Mouse (Mus musculus) thymus, postnatal 36 days (tissue): Measurements from ENCODE around the gene Plekhg1.

Experiments used
- DNase-seq, 2 experiments: peaks; one replicate each; pipeline ENCODE4 v3.0.0; 2022; ENCODE audit warnings: mixed read lengths in 2 of 2

The Plekhg1 gene

DNA sequence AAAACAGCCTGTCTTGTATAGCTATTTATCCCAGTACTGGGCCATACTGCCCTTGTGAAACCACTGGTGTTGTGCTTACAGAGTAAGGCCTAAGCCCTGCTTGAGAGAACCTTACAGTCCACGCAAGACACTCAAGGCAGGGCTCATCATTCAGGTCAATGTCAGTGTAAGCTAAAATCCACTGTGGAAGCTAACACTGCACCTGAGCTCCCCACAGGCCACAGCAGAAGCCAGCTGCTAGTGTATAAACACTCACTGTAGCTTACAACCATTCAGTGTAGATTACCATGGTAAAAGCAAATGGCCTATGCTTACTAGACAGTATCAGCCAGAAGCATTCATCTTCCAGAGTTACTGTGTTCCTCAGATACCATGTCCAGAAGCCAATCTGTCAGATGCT is 90.5 kb downstream of the Plekhg1 start:
- DNase-seq: no peak

DNA sequence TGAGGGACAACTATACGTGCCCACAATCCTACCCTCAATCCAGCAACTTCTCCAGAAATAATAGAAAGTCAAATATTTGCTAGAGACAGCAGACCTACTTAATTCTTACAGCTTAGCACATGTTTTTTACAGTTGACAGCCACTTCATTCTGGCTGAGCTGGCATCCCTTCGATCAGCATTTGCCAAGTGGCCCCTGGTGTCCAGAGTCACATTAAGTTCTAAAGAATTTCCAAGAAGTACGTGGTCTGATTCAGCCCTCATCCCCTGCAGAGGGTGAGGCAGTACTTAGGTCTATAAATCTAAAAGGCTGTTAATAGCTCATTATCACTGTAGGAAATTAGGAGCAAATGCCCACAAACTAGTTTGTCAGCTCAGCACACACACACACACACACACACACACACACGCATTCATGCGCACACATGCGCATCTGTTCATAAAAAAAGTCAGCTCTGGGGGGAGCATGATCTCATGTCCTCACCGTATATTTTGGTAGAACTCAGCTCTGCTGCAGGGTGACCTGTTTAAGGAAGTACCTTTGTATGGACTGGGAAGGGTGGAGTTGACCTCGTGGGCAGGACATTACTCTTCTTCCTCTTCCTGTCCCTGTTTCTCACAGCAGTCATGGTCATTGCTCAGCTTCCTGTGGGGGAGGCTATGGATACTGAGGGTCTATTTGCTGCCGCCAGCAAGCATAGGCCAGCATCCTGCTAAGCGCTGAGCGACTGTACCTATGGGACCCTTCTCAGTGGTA is 91.6 kb downstream of the Plekhg1 start:
- DNase-seq: no peak

DNA sequence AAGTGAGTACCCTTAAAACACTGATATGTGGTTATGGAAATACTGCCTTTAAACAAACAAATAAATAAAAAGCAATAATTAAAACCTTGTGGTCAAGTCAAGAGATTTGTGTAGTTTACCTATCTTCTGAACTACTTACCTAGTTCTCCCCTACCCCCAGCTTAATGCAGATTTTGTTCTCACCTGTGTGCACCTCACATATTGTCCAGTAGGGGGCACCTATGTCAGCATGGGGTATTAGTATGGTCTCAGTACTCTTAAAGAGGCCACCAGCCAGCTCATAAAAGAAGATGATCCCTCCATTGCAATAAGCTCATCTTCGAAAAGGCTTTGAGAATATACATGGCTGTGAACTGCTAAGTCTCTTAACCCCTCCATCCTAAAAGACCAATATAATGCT is 93.9 kb downstream of the Plekhg1 start:
- no peak for DNase-seq

DNA sequence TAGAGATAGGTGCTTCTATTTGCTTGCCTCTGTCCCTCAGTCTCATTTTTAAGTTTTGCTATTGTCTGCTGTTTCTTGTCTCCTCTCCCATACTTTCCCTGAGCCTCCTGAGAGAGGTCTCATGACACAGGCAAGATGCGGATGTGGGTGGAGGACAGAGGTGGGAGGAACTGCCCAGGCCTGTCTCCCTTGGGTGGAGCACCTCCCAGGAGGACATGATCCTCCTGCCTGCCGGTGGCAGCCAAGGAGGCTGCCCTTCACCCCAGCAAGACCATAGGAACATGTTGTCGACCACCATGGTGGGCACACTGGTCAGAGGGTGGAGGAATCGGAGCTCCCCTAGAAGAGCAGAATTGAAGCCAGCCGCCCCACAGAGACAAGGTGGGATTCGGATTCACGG is 94.5 kb downstream of the Plekhg1 start:
- DNase-seq: no peak

DNA sequence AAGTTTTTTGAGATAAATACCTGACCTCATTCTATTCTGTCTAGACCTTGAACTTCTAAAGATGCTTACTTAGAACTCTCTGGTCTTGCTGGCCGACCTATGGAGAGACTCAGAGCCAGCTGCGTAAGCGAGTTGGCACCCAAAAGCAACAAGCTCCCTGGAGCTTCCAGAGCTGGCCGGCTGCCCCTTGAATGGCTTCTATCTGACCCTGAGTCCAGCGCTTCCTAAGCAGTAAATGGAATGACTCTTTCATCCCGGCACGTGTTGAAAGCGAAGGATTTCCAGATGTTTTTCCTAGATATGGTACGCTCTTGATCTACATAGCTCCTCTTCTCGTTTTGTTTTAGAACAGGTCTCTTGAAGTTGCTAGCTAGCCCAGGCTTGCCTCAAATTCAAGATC is 95.5 kb downstream of the Plekhg1 start:
- no peak for DNase-seq

DNA sequence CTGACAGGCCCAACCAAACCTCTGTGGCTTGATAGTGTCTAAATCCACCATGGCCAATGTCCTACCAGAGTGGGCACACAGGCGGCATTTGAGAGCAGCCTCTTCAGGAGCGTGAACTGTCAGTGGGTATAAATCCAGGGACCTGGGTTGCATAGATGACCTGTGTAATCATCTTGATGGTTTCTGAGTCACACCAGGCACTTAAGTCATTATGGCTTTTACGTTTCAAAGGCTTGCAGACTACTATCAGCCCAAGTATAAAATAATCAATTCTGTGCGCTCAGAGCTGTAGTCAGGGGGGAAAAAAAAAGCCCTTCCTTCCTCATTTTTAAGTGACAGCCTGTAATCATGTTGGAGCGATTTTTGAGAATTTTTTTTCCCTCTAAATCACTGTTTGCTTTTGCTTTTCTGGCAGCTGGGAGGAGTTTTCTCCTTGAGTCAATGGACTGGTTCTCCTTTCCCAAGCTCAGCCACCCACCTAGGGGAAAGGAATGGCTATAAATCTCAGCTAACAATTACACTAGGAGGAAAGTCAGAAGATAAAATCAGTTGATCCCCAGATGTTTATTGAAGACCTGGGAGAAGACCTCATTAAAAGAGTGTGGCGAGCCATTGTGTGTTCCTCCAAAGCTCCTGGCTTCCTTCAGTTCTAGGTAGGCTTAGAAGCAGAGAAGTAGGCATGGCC is 99.7 kb downstream of the Plekhg1 start:
- no peak for DNase-seq

DNA sequence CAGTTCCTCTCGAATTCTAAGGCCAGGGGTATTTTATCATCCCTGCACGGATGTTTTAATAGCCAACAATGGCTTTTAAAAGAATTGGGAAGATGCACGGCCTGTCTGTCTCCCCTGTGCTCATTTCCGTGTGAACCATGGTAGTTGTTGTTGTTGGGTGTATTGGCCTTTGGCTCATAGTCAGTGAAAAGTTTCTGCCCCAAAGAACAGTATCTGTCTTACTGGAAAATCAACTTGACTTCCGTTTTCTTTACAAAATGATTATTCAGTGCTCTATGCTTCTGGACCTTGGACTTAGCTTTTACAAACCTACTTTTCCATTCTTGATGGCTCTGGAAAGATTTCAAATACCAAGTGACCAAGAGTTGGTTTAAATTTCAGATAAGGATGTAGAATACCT is 104.3 kb downstream of the Plekhg1 start:
- no peak for DNase-seq

DNA sequence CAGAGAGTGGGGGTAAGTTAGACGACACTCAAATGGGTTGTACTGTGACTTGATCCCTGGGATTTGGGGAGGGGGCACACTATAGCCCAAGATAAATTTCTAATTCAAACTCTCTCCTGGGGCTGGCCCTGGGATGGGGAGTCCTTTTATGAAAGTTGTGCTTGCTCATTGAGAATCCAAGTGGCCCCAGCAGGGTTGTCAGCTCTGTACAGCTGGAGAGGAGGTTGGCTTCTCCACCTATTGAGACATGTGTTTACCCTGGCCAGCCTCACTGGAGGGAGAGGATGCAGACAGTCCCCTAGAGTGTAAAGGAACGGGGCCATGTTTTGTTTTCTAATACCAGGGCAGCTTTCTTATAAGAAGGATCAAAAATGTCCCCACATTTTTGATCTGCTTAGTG is 106.9 kb downstream of the Plekhg1 start:
- DNase-seq: no peak

DNA sequence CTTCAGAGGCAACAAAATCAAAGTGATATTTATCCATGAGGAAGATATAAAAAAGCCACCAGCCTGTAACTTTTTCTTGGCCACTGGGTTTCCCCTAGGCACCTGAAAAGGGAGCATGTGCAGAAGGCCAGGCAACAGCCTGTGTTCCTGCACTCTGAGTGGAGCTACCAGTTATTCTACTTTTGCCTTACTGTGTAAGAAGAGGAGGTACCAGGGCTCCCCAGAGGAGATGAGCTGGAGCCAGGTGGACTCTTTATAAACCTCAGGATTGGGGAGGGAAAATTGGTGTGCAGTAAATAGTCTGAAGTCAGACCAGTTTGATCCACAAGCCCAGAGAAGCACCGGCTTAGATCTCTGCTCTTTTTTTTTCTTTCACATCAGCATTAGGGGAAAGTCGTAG is 111.3 kb downstream of the Plekhg1 start:
- DNase-seq: no peak

DNA sequence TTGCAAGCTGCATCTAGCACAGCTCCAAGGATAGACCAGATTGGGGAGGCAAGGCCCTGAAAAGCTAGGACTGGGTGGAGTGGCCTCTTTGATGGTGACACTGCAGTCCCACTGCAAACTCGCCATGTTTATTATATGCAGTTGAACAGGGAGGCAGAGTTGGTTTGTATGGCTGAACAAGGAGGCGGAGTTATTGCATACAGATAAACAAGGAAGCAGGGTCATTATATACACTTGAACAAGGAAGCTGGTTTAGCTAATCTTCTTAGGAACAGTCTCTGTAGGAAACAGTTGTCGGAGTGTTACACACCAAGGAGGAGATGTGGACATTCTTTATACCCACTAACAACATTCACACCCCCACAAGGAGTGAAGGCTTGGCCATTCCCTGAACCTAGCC is 112.6 kb downstream of the Plekhg1 start:
- DNase-seq: no peak

DNA sequence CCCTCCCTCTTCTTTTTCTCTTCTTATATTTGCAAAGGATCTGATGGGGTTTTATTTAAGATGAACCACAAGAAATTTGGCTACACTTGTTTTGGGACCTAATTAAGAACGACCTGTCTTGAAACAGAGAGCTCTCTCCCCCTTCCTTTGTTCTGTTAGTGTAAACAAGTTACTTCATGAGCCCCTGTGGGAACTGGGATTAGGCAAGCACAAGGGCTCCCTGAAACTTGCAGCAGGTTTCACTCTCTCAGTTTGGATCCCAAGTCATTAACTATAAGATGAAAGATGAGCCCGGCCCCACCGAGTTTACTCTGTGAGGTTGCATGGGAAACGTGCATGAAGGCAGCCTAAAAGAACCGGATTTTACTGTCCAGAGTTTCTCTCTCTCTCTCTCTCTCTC is 117.7 kb downstream of the Plekhg1 start:
- no peak for DNase-seq

DNA sequence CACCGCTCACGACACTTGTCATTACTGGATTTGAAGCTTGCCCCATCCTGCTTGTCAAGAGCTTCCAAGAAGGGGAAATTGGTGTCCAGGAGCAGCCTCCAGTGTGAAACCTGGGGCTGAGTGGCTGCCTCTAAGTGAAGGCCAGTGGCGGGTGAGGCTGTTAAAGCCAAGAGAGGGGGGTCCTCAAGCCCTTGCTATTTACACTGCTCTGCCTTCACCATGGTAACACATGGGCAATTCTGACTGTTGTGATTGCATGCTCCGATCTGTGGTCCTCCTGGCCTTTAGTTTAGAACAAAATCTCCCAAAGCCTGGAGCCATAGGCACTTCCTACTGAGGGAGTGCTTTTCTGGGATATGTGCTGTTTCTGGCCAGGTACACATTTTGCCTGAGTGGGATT is 118.3 kb downstream of the Plekhg1 start:
- no peak for DNase-seq

DNA sequence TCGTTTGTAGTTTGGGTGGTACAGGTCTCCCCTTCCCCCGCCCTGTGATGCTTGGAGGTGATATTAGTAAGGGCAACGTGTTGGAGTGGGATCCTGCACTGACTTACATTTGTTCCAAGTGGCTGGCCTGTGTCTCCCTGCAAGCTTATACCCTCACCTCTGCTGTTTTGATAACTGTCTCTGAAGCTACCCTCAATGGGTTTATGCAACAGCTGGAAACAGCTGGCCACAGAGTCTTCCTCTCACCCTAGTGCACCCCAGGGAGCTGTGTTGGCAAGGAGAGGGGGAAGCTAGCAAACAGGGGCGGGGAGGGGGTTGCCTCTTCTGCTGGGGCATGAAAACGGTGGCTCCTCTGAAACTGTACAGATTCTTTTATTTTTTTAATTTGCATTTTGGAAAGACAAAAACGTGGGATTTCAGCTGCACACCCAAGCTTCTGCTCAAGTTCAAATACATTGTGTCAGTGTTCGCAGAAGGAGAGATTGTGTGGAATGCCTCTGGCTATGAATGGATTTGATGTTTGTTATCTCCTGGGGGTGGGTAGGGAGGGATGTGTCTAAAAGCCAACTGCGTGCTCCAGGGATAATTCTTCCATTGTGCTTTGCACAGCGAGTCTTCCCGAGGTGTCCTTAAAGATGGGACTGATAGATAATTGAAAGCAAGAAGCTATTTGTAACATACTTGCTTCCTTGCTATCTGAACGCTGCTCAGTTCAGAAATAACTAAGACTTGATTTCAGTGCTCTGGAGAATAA is 119.0 kb downstream of the Plekhg1 start:
- DNase-seq: no peak

DNA sequence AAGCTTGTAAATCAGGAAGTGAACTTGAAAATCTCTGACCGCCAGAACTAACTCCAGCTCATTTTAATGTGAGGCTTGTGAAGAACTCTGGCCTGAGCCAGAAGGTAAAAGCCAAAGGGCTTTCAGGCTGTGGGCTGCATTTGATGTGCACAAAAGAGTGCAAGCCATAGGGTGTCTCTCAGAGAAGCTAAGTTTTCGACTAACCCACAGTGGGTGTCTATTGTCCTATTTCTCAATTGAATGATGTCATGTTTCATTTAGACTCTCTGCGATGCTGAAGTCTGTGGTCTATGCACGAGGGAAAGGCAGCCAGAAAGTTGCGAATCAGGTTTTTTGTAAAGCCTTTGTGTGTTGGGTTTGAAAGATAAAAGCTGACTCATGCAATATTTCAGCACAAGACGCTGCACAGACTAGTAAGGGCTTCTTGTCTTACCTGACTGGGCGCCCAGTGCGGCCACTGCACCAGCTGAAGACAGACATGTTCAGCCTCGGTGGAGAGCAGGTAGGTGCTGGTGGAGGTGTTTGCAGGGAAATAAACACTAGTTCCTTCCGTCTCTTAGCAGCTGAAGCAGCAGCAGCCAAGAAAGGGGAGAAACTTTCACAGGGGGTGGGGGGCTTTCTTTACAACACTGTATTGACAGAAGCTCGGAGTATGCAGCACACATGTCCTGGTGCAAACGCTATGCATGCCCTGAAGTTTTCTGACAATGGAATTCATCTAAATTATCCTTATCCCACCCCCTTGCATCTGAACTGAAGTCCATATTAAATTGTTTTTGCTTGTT is 123.4 kb downstream of the Plekhg1 start:
- DNase-seq: no peak

DNA sequence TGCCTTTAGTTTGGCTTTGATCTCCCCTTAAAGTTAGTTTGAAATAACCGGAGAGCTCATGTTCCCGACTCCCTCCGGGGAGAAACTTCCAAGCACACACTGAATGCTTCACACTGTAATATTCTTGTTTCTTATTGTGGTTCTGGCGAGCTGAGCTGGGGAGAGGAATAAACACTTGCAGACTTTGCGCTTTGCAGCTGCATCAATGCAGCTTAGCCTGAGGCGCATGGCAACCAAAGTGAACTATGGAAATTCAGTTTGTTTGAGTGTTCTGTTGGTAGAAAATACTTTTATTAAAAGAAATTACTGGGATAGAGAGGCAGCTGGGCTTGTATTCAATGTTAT is 124.0 kb downstream of the Plekhg1 start:
- DNase-seq: no peak

DNA sequence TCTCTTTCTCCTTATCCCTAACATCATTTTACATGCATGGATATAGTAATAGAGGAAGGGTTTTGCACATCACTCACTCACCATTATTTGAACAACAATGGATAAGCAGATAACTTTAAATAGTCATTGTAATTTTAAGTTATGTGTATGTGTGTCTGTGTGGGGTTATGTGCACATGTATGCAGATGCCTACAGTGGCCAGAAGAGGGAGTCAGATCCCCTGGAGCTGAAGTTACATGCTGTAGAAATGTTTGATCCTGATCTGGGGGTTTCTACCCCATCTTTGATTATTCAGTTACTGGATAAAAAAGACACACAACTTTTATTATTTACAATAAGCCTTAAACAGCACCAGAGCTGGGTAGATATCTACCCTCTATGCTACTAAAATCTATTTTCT is 127.1 kb downstream of the Plekhg1 start:
- no peak for DNase-seq

DNA sequence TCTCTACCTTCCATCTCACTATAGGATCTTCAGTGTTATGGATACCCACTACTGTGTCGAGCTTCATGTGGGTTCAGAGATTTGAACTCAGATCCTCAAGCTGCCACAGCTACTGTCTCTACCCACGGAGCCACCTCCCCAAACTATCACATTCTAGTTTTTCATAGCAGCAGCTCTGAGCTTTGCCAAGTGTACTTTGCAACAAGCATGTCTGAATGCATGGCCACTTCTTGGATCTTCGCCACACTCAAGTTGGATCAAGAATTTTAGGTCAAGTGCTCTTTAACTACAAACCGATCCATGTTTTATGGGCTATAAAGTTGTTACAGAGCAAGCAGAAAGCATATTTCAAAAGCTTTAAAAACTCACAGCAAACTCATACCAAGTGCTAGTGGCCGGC is 130.7 kb downstream of the Plekhg1 start:
- no peak for DNase-seq

DNA sequence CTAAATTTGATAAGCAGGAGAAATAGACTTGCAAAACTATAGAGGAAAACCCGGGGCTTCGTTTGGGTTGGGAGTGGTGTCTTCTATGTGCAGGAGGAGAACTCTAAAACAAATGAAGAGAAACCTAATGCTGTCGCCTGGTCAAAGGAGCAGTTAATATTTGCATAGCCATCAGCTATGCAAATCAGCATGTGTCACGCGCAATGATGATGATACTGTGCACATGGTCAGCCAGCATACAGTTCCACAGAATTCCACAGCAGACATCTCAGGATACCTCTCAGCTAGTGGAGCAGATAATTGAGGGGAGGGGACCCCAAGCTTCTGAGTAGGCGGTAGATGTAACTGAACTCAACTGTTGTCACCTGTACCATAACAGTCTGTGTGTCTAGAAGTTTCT is 133.3 kb downstream of the Plekhg1 start:
- DNase-seq: no peak

DNA sequence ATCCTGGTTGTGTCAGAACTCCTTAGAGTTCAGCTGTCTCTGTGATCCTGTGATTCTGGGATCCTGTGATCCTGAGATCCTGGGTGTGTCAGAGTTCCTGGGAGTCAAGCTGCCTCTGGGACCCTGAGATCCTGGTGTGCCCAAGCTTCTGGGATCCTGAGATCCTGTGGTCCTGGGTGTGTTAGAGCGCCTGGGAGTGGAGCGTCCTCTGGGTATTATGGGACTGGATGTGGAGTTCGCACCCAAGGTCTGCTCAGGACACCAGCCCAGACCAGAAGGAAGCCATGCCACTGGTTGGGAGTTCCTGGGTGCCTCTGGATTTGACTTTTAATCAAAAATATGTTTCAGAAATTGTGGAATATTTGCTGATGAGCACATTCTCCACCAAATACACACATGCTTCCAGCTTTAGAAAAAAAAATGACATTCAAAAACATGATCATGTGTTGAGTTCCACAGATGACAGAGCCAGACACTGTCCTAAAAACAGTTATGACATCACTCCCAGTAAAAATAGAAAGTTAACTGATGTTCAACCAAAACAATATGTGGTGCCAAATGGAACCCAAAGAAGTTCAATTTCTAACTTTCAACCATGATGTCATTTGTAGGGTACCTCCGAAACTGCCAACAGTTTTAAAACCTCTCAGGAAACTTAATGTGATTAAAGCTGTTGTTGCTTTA is 137.8 kb downstream of the Plekhg1 start:
- no peak for DNase-seq

DNA sequence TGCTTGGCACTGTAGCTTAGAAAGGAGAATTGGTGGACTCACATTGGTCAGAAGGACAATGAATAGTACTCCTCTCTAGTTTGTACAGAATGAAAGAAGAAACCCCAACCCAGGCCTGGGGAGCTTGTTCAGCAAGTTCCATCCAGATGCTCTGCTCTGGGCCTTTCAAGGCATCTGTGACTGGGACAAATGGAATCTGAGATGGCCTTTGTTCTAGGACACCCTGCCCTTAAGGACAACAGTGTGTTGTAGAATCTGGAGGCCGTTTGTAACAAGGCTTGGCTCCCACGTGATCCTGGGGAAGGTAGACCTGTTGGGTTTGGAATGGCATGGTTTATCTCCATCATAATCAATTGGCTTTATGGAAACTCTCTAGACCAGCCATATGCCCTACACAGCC is 141.0 kb downstream of the Plekhg1 start:
- DNase-seq: no peak

DNA sequence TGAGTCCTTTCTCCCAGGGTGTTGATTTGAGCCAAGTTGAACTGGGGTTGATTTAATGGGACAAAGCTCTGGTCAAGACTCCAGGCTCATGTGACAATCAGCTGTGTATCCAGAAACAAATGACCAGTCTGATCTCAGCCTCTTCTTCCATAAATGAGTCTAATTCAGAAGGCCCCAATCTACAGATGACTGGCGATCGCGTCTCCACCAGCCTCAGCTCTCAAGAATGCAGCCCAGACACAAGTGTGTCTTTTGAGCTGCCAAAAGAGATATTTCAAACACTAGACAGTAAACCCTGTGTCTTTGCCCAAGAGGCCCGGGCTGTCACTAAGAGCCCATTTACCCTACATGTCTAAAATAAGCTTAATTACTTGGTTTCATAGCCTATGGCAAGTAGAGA is 148.3 kb downstream of the Plekhg1 start:
- no peak for DNase-seq

DNA sequence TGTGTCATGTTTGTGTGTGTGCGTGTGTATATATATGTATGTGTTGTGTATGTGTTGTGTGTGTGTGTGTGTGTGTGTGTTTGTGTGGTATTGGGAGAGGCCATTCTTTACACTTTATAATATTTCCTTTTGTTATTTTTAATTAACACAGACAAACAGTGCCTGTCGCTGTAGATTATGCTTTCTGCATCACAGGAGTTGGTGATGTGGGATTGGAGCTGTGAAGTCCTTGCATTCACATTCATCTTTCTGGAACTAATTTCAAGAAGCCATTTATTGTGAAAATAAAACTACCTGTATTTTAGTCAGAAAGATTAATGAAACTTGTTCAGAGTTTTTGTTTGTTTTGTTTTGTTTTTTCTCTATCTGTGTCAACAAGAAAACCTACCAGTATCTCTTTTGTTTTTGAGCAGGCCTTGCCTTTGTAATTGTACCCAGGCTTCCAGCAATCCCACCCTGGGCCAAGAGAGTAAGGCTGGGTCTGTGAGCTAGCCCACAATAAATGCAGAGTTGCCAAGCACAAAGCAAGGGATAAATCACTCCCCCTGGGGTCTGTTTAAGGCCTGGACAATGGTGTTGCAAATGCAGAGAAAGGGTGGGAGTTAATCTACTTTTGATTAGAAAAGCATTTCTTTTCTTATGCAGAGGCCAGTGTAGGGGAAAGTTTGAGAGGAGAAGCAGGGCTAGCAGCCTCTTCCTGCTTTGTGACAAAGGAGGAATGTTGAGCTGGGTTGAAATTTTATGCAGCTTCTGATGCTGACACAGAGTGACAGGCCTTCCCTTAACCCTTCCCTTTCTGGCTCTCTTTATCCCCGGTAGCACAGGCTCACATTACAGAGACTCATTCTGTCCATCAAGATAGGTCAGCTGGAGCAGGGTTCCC is 151.5 kb downstream of the Plekhg1 start:
- DNase-seq: no peak
